Mouse (Mus musculus): ENCODE data around the gene Lzts3. TPM values are rescaled to one million over a fixed set of nuclear protein-coding genes. Genes with fewer than 3 reads are reported as not detected.

The Lzts3 gene
- total RNA-seq, 2 experiments from 2014 or later: 45.3 to 46.8 TPM

DNA sequence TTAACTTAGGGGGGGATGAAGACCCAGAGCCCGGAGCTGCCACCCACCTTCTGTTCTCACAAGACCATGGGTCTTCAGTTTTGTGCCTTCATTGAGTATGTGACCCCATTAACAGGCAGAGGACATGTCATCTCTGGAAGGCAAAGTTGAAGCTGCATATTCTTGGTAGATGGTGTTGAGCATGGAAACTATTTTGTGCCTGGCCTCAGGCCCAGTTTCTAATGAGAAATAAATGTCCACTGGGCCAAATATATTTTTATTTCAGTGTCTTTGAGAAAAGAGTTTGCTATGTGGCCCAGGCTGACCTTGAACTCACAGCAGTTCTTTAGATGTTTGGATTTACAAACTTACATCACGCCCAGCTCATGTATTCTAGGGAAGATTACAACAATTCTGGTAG is 52.8 kb downstream of the Lzts3 start:
- intact Hi-C loops (cut with DNase I): no loop called here
- no peak for DNase-seq (ENCODE audit: extremely low spot score in 1 of 2, low spot score in 2 of 2)

DNA sequence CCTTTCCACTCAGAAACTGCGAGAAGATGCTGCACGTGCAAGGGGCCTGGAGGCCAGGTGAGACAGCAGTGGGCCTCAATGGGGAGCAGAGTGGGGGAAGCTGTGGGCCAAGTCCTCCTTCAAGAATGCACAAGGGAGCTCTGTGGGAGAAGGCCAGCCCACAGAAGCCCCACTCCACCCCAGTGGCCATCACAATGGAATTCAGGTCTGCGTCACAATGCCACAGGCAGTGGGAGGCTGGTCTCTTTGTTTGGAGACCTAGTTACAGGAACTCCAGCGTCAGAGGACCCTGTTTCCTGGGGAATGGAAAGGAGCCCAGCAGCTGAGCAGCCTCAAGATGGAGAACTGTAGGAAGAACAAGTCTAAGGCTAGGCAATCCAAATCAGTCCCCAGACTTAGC is 53.4 kb downstream of the Lzts3 start:
- no peak for DNase-seq (ENCODE audit: extremely low spot score in 1 of 2, low spot score in 2 of 2)
- intact Hi-C loops (cut with DNase I): no loop called here

DNA sequence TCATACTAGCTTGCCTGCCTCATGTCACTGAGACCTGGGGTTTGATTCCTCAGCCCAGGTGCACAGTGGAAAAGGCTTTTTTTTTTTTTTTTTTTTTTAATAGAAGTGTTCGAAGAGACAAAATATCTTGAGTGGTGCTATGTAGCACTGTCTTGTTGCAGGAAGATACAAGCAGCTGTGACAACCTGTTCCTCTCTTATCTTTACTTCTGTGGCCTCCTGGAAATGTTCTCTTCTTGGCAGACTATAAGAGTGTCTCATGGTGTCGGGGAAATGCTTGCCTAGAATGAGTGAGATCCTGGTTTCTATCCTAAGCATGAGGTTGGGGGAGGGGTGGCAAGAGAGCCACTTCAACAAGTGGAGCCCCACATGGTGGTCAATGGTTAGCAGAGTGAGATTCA is 54.2 kb downstream of the Lzts3 start:
- DNase-seq (ENCODE audit: extremely low spot score in 1 of 2, low spot score in 2 of 2): no peak
- intact Hi-C loops (cut with DNase I): no loop called here

DNA sequence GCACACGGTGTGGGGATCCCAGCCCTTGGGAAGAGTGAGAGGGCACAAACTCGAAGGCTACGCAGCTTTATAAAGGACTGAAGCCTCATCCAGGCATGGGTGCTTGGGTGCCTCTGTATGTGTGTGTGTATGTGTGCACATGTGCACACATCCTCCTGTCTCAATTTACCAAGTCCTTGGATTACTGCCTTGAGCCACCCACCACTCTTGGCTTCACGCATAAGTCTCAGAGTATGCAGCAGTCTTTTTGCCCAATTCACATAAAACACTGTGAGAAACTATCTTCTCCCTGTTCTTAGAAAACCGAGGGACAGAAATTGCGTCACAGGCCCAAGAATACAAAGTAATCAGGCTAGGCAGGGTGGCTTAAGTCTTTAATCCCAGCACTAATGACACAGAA is 56.6 kb downstream of the Lzts3 start:
- intact Hi-C loops (cut with DNase I): no loop called here
- peak in 1 of 2 experiments; percentile 36 for DNase-seq (ENCODE audit: extremely low spot score in 1 of 2, low spot score in 2 of 2)

DNA sequence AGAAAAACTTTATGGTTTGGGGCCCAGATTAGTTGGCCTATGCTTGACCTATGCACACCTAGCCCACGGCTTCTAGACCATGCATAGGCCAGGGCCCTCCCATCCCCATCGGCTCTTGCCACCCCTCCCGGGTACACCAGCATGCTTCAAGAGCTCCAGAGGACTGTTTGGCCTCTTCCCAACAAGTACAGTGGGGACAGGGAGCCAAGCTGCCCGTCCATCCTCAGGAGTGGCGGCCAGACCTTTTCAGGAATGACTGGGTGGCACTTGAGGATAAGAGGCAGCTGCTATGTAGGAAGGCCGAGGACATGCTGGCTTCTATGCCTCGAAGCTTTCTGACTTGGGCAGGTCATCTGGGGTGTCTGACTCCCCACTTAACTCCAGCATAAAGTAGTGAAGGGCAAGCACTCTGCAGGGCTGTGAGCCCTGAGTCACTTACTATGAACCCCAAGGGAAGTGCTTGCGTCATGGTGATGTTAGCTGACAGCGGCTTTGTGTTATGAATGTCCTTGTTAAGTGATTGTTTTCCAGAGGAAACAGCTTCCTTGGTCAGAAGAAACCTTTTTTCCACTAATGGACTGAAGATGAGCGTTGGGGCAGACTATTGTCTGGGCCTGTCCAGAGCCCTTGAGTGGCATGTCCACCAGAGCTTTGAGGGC is 58.6 kb downstream of the Lzts3 start:
- intact Hi-C loops (cut with DNase I): no loop called here
- no peak for DNase-seq (ENCODE audit: extremely low spot score in 1 of 2, low spot score in 2 of 2)

Other genes starting within 250 kb of the Lzts3 start
- gene Cpxm1, start 245.2 kb downstream of the Lzts3 start, total RNA-seq (2021): 10 to 100 TPM; 16.9 to 20.9 TPM
- gene Gm28372, start 237.6 kb downstream of the Lzts3 start, total RNA-seq (2021): not detected
- gene 1700020A23Rik, start 237.5 kb downstream of the Lzts3 start, total RNA-seq (2021): not detected
- gene Tmem239, start 236.3 kb downstream of the Lzts3 start, total RNA-seq (2021): not detected
- gene Vps16, start 218.5 kb downstream of the Lzts3 start, total RNA-seq (2021): 100 to 1,000 TPM in 1 of 2 experiments, 10 to 100 TPM in 1; 83.9 to 105 TPM
- 10 to 100 TPM; 22.8 to 23.4 TPM for gene Pced1a, start 218.1 kb downstream of the Lzts3 start, total RNA-seq (2021)
- gene Ptpra, start 192.5 kb downstream of the Lzts3 start, total RNA-seq (2021): 100 to 1,000 TPM; 257 to 262 TPM
- gene Mrps26, start 79.1 kb downstream of the Lzts3 start, total RNA-seq (2021): 10 to 100 TPM; 67.1 to 73.0 TPM
- gene Oxt, start 66.6 kb downstream of the Lzts3 start, total RNA-seq (2021): under 1 TPM in 1 of 2 experiments, not detected in 1; 0.84 TPM
- gene Avp, start 60.2 kb downstream of the Lzts3 start, total RNA-seq (2021): 1 to 10 TPM in 1 of 2 experiments, under 1 TPM in 1; 0.77 to 1.8 TPM
- 1 to 10 TPM; 8.0 TPM for gene Fastkd5, start 12.8 kb downstream of the Lzts3 start, total RNA-seq (2021)
- gene Ubox5, start 12.8 kb downstream of the Lzts3 start, total RNA-seq (2021): 1 to 10 TPM; 8.5 to 8.7 TPM
- gene Ddrgk1, start 21.9 kb upstream of the Lzts3 start, total RNA-seq (2021): 10 to 100 TPM; 59.7 to 72.2 TPM
- 10 to 100 TPM; 42.2 to 48.9 TPM for gene Itpa, start 24.8 kb upstream of the Lzts3 start, total RNA-seq (2021)
- under 1 TPM; 0.39 to 0.58 TPM for gene Slc4a11, start 54.7 kb upstream of the Lzts3 start, total RNA-seq (2021)

Data from left cerebral cortex, postnatal 10 days (tissue).